Mouse (Mus musculus) left cerebral cortex, adult 18-20 months (tissue): Measurements from ENCODE around the gene Fam57b. TPM values are rescaled to one million over a fixed set of nuclear protein-coding genes. Genes with fewer than 3 reads are reported as not detected.

Experiments
- DNase-seq, 2 experiments: peaks; one replicate each; pipeline ENCODE4 v3.0.0; 2021 to 2022; ENCODE audit warnings: low spot score in 2 of 2, mixed read lengths in 1 of 2
- total RNA-seq, 2 experiments: library from RNA; stranded (reverse); gene quantifications; 2 replicates each; pipeline ENCODE4 v1.2.3; 2021

The Fam57b gene
- total RNA-seq, 2 experiments from 2014 or later = 63.0 to 65.5 TPM

DNA sequence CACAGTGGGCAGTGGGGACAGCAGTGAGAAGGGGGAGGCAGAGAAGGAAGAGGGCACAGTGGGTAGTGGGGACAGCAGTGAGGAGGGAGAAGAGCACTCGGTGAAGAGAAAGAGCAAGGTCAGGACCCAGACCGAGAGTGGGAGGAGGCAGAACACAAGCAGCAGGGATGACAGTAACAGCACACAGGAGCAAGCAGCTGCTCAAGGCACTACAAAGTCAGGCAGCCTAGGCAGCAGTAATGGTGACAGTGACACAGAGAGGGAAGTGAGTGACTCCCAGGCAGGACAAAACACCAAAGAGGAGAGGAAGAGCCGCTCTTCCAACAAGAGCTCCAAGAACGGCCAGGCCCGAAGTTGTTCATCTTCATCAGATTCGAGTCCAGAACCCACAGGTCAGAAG lies 66.3 kb downstream of the Fam57b start:
- no peak for DNase-seq

DNA sequence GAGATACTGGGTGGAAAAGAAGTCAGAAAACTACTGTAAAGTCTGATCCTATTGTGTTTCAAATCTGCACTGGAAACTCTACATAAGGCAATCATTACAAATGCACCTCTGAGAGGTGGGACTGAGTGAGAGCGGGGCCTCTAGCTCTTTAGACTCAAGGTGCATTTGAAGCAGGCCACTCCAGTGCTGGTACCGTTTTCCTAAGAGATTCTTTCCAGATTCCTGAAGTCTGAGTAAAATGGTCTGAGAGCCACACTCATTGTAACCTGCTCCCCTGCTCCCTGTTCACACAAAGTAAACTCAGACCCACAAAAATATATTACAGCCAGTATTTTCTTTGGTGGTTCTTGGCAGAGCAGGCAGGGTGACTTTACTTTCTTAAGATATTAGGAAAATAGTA lies 70.1 kb downstream of the Fam57b start:
- no peak for DNase-seq

DNA sequence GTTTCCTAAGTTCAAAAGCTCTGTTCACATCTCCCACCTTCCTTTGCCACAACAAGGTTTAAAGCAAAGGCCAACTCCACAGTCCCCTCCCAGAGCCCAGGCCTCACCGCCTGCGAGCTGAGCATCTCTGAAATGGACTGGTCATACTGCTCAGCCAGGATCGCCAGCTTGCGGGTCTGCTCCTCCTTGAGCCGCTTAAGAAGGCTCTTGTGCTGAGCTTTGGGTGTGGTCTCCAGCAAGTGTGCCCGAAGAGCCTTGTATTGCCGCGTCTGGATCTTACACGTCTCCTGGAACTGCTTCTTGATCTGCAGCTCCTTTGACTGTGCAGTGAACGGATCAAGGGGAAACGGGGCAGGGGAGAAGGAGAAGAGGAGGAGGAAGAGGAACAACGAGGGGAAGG lies 70.5 kb downstream of the Fam57b start:
- no peak for DNase-seq

DNA sequence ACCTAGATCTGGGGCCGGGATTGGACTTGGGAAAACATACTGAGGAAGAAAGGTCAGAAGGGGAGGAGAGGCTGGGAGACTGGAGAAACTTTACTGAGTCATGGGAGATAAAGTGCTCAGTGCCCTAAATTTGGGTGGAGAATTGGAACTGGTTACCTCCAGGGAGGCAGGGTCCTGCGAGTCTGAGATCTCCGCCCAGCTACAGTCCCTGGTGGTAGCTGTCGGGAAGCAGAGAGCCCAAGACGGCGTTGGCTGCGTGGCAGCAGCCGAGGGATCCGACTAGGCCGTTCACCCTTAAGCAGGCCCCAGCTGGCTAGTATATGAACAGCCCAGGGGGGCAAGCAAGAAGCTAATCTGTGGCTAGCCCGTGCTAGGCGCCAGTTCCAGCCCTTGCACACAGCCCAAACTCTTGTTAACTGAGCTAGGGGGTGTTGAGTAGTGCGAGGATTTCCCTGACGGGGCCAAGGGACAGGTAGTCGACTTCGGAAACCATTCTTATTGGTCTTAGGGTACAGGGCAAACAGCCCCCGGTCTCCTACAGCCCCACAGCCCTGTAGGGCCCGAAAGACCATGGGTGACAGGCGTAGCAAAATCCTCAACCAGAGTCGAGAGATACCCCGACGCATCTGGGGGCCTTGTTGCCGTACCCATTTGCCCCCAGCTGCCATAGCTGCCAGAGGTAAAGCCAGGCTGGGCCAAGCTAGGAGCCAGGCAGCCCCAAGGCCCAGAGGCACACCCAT lies 72.5 kb downstream of the Fam57b start:
- no peak for DNase-seq

DNA sequence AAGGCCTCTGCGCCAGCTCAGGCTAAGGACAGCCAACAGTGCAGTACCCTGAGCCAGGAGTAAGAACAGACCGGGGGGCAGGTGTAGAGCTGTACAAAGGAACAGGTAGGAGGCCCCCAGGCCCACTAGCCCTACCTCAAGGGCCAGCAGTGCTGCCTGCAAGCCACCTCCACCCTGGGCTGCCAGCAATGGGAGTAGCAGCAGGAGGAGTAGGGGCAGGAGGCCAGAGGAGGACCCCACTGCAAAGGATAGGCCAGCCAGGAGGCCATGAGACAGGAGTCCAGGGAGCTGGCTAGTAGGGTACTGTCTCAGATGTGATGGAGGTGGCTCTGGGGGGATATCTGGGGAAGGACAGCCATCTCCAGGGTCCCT lies 73.0 kb downstream of the Fam57b start:
- DNase-seq = no peak

DNA sequence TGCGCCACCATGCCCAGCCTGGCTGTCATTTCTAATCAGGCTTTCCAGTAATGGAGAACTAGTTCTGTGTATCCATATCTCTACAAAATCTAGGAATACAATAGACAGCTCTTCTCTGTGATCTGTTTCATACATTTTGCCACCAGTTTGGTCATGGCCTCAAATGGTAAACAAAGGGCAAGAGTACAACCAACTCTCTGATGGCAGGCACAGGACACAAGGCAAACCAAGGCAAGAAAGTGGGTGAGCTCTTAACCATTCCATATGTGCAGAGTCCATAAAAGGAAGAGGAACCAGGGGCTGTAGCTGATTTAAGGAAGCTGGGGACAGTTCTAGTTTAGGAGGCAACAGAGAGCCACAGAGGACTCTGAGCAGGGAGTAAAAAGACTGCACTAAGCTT lies 79.8 kb downstream of the Fam57b start:
- DNase-seq = no peak

Other genes with a start within 250 kb of the Fam57b start
- 100 to 1,000 TPM; 182 to 184 TPM for gene Eif3c, start 231.3 kb upstream of the Fam57b start, total RNA-seq
- gene Apobr, start 212.7 kb upstream of the Fam57b start, total RNA-seq = 1 to 10 TPM in 1 of 2 experiments, under 1 TPM in 1; 0.58 to 1.1 TPM
- gene Cln3, start 211.9 kb upstream of the Fam57b start, total RNA-seq = 10 to 100 TPM; 26.2 to 26.7 TPM
- not detected for gene Il27, start 202.7 kb upstream of the Fam57b start, total RNA-seq
- gene Nupr1, start 166.8 kb upstream of the Fam57b start, total RNA-seq = 10 to 100 TPM; 20.3 to 22.6 TPM
- gene Sgf29, start 148.4 kb upstream of the Fam57b start, total RNA-seq = 10 to 100 TPM; 30.5 to 32.9 TPM
- gene Sult1a1, start 121.2 kb upstream of the Fam57b start, total RNA-seq = 10 to 100 TPM in 1 of 2 experiments, 1 to 10 TPM in 1; 8.1 to 12.9 TPM
- gene Bola2, start 102.3 kb upstream of the Fam57b start, total RNA-seq = 10 to 100 TPM; 90.5 to 94.8 TPM
- 10 to 100 TPM; 14.5 to 15.1 TPM for gene Slx1b, start 101.9 kb upstream of the Fam57b start, total RNA-seq
- gene Coro1a, start 89.9 kb upstream of the Fam57b start, total RNA-seq = 100 to 1,000 TPM; 161 to 166 TPM
- 100 to 1,000 TPM; 157 to 208 TPM for gene Mapk3, start 38.1 kb upstream of the Fam57b start, total RNA-seq
- gene Gdpd3, start 31.3 kb upstream of the Fam57b start, total RNA-seq = 1 to 10 TPM; 1.3 to 3.5 TPM
- 100 to 1,000 TPM; 282 to 325 TPM for gene Ypel3, start 20.7 kb upstream of the Fam57b start, total RNA-seq
- gene Tbx6, start 16.2 kb upstream of the Fam57b start, total RNA-seq = under 1 TPM; 0.56 to 0.63 TPM
- gene Ppp4c, start 5.2 kb upstream of the Fam57b start, total RNA-seq = 10 to 100 TPM; 48.3 to 48.5 TPM
- gene 4930451I11Rik, start 34.0 kb downstream of the Fam57b start, total RNA-seq = not detected
- gene Doc2a, start 49.7 kb downstream of the Fam57b start, total RNA-seq = 10 to 100 TPM; 55.8 to 56.1 TPM
- gene Hirip3, start 64.3 kb downstream of the Fam57b start, total RNA-seq = 10 to 100 TPM; 29.0 to 31.9 TPM
- 10 to 100 TPM; 54.0 to 54.6 TPM for gene Ino80e, start 64.7 kb downstream of the Fam57b start, total RNA-seq
- gene Taok2, start 87.0 kb downstream of the Fam57b start, total RNA-seq = 100 to 1,000 TPM; 150 to 163 TPM
- gene Tmem219, start 125.2 kb downstream of the Fam57b start, total RNA-seq = 10 to 100 TPM; 19.6 to 23.3 TPM
- 100 to 1,000 TPM; 136 to 158 TPM for gene Kctd13, start 131.2 kb downstream of the Fam57b start, total RNA-seq
- gene Asphd1, start 151.9 kb downstream of the Fam57b start, total RNA-seq = 10 to 100 TPM; 39.7 to 43.3 TPM
- 100 to 1,000 TPM; 407 to 416 TPM for gene Sez6l2, start 152.9 kb downstream of the Fam57b start, total RNA-seq
- gene Cdipt, start 178.2 kb downstream of the Fam57b start, total RNA-seq = 100 to 1,000 TPM; 171 to 180 TPM
- under 1 TPM in 1 of 2 experiments, not detected in 1; 0.45 TPM for gene Cdiptos, start 178.4 kb downstream of the Fam57b start, total RNA-seq
- gene Mvp, start 217.0 kb downstream of the Fam57b start, total RNA-seq = 1 to 10 TPM; 8.6 to 9.5 TPM
- gene Pagr1b, start 218.8 kb downstream of the Fam57b start, total RNA-seq = not detected
- gene Pagr1a, start 219.7 kb downstream of the Fam57b start, total RNA-seq = 10 to 100 TPM; 18.7 to 35.6 TPM
- gene Gm42742, start 223.4 kb downstream of the Fam57b start, total RNA-seq = 10 to 100 TPM; 45.7 to 55.3 TPM
- 100 to 1,000 TPM; 202 to 211 TPM for gene Prrt2, start 223.5 kb downstream of the Fam57b start, total RNA-seq
- gene Maz, start 229.4 kb downstream of the Fam57b start, total RNA-seq = 100 to 1,000 TPM; 205 to 207 TPM
- 1 to 10 TPM; 3.6 to 5.7 TPM for gene Kif22, start 244.8 kb downstream of the Fam57b start, total RNA-seq